In the genomic region with DNA sequence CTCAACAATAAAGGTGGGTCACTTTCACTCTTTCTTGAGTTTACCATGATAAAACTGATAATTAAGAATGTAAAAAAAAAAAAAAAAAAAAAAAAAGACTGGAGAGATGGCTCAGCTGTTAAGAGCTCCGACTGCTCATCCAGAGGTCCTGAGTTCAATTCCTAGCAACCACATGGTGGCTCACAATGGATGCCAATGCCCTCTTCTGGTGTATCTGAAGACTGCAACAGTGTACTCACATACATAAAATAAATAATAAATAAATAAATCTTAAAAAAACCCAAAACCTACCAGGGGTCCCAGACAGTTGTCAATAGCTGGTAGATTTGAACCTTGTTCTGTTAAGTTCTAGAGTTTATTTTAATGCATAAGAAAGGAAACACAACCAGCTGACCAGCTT, we compare ENCODE assay signal across 17 mouse cellular contexts. TPM values are rescaled to one million over a fixed set of nuclear protein-coding genes. Genes with fewer than 3 reads are reported as not detected.
DNase-seq lines count a peak whose midpoint lies in the region; ATAC-seq and TF ChIP-seq lines count a peak whose summit lies in the region.
"Had no signal": no experiment of that assay in that cellular context is flagged by ENCODE, and none has a peak within 500 bp of the region (broad histone marks: within the 10 kb centered on the region; RNA-seq: fewer than 3 reads in every experiment).

No protein-coding gene starts in this region.

- no peaks in the 10 kb centered on the region for H3K36me3 ChIP-seq in forebrain, postnatal 0 days (ENCODE audit: insufficient read depth)
- H3K36me3 ChIP-seq in forebrain, embryonic 14.5 days (ENCODE audit: control insufficient read depth, insufficient read depth, low read length) = no peaks in the 10 kb centered on the region
- H3K36me3 ChIP-seq in midbrain, postnatal 0 days (ENCODE audit: insufficient read depth, low read length) = no peaks in the 10 kb centered on the region
- H3K36me3 ChIP-seq in midbrain, embryonic 14.5 days (ENCODE audit: control insufficient read depth, insufficient read depth, low read length) = no peaks in the 10 kb centered on the region
- H3K36me3 ChIP-seq in heart, embryonic 11.5 days (ENCODE audit: control insufficient read depth, insufficient read depth, low read length) = no peaks in the 10 kb centered on the region
- H3K36me3 ChIP-seq: hindbrain, embryonic 12.5 days had no signal

- ATAC-seq in forebrain, postnatal 0 days = no peak
- ATAC-seq in forebrain, embryonic 14.5 days = no peak
- no peak for ATAC-seq in midbrain, postnatal 0 days (ENCODE audit: low FRiP score)
- no peak for ATAC-seq in midbrain, embryonic 14.5 days (ENCODE audit: low FRiP score, low TSS enrichment)
- no peak for ATAC-seq in heart, embryonic 11.5 days (replicated peaks; ENCODE audit: insufficient number of reproducible peaks, low FRiP score, low TSS enrichment)
- ATAC-seq: midbrain, embryonic 16.5 days had no signal

- DNase-seq in forebrain, postnatal 0 days = no peak
- no peak for DNase-seq in forebrain, embryonic 14.5 days (ENCODE audit: low spot score)
- no peak for DNase-seq in left cerebral cortex, adult 2 months (ENCODE audit: extremely low spot score in 1 of 2, low spot score in 2 of 2)
- no peak for DNase-seq in left cerebral cortex, adult 18-20 months (ENCODE audit: low spot score in 2 of 2)
- DNase-seq in midbrain, postnatal 0 days (ENCODE audit: low spot score) = no peak
- DNase-seq in midbrain, embryonic 14.5 days = no peak
- DNase-seq in urinary bladder, adult 2 months (ENCODE audit: low spot score) = no peak
- DNase-seq: cerebellum, postnatal 14 days; kidney, adult 8-10 months; right cerebral cortex, postnatal 25 days; thymus, postnatal 4 days had no signal

- H3K9me3 ChIP-seq in forebrain, postnatal 0 days (ENCODE audit: low read length) = no peaks in the 10 kb centered on the region
- no peaks in the 10 kb centered on the region for H3K9me3 ChIP-seq in forebrain, embryonic 14.5 days (replicated peaks; ENCODE audit: control insufficient read depth, low read length)
- no peaks in the 10 kb centered on the region for H3K9me3 ChIP-seq in midbrain, postnatal 0 days (ENCODE audit: low read length)
- H3K9me3 ChIP-seq in midbrain, embryonic 14.5 days (ENCODE audit: control insufficient read depth, low read length) = no peaks in the 10 kb centered on the region
- H3K9me3 ChIP-seq in heart, embryonic 11.5 days (replicated peaks; ENCODE audit: control insufficient read depth, low read length) = no peaks in the 10 kb centered on the region
- H3K9me3 ChIP-seq: hindbrain, embryonic 12.5 days had no signal

- peaks cover 18% of the 10 kb centered on the region for H3K27me3 ChIP-seq in forebrain, postnatal 0 days (ENCODE audit: insufficient read depth, low read length)
- peaks cover 39% of the 10 kb centered on the region for H3K27me3 ChIP-seq in forebrain, embryonic 14.5 days (replicated peaks; ENCODE audit: control insufficient read depth, insufficient read depth, low read length)
- peaks cover 23% of the 10 kb centered on the region; the same call in 1 of the 2 replicates for H3K27me3 ChIP-seq in midbrain, postnatal 0 days (ENCODE audit: insufficient read depth, low read length)
- H3K27me3 ChIP-seq in midbrain, embryonic 14.5 days (ENCODE audit: control insufficient read depth, insufficient read depth, low read length) = peaks cover 59% of the 10 kb centered on the region
- peaks cover 39% of the 10 kb centered on the region for H3K27me3 ChIP-seq in heart, embryonic 11.5 days (ENCODE audit: control insufficient read depth, insufficient read depth, low read length)

- no peak overlapping the region for H3K27ac ChIP-seq in forebrain, postnatal 0 days (ENCODE audit: low read depth, low read length)
- H3K27ac ChIP-seq in forebrain, embryonic 14.5 days (ENCODE audit: low read depth, low read length) = no peak overlapping the region
- no peak overlapping the region for H3K27ac ChIP-seq in left cerebral cortex, adult 2 months
- no peak overlapping the region for H3K27ac ChIP-seq in midbrain, postnatal 0 days (ENCODE audit: low read depth, low read length)
- H3K27ac ChIP-seq in midbrain, embryonic 14.5 days (replicated peaks; ENCODE audit: low read depth, low read length) = no peak overlapping the region
- no peak overlapping the region for H3K27ac ChIP-seq in heart, embryonic 11.5 days (ENCODE audit: low read depth, low read length)
- H3K27ac ChIP-seq: hindbrain, embryonic 12.5 days had no signal

- H3K4me1 ChIP-seq in forebrain, postnatal 0 days (ENCODE audit: insufficient read depth) = no peaks in the 10 kb centered on the region
- H3K4me1 ChIP-seq in forebrain, embryonic 14.5 days (ENCODE audit: control insufficient read depth, insufficient read depth, low read length) = peaks cover 8% of the 10 kb centered on the region
- H3K4me1 ChIP-seq in midbrain, postnatal 0 days (ENCODE audit: insufficient read depth, low read length) = no peaks in the 10 kb centered on the region; the same call in 1 of the 2 replicates
- H3K4me1 ChIP-seq in midbrain, embryonic 14.5 days (ENCODE audit: control insufficient read depth, insufficient read depth, low read length) = peaks cover 16% of the 10 kb centered on the region
- H3K4me1 ChIP-seq in heart, embryonic 11.5 days (ENCODE audit: control insufficient read depth, insufficient read depth, low read length) = peaks cover 11% of the 10 kb centered on the region

- H3K4me3 ChIP-seq in forebrain, postnatal 0 days (ENCODE audit: low read depth, low read length) = no peak overlapping the region
- no peak overlapping the region for H3K4me3 ChIP-seq in forebrain, embryonic 14.5 days (ENCODE audit: low read depth, low read length)
- H3K4me3 ChIP-seq in left cerebral cortex, adult 2 months = peak overlapping the region; percentile 7; the same call in 1 of the 2 replicates
- no peak overlapping the region for H3K4me3 ChIP-seq in midbrain, postnatal 0 days (ENCODE audit: low read depth, low read length)
- no peak overlapping the region for H3K4me3 ChIP-seq in midbrain, embryonic 14.5 days (replicated peaks; ENCODE audit: low read depth, low read length)
- H3K4me3 ChIP-seq in heart, embryonic 11.5 days (ENCODE audit: low read depth, low read length) = no peak overlapping the region
- H3K4me3 ChIP-seq: hindbrain, embryonic 12.5 days had no signal

- H3K4me2 ChIP-seq in forebrain, postnatal 0 days (ENCODE audit: low read depth) = no peak overlapping the region
- H3K4me2 ChIP-seq in forebrain, embryonic 14.5 days (ENCODE audit: low read length) = no peak overlapping the region
- H3K4me2 ChIP-seq in midbrain, postnatal 0 days (ENCODE audit: low read depth, low read length, poor library complexity, severe bottlenecking) = no peak overlapping the region
- H3K4me2 ChIP-seq in midbrain, embryonic 14.5 days (ENCODE audit: low read length) = no peak overlapping the region
- H3K4me2 ChIP-seq in heart, embryonic 11.5 days = no peak overlapping the region
- H3K4me2 ChIP-seq: hindbrain, embryonic 12.5 days had no signal

- TF ChIP-seq CTCF in forebrain, postnatal 0 days (IDR thresholded peaks at IDR 0.05; ENCODE audit: low read depth) = 0 out of 2 replicates have a peak, but pooled peaks have one; percentile 15
- peak; percentile 57 for TF ChIP-seq CTCF in left cerebral cortex, adult 2 months (IDR thresholded peaks at IDR 0.05)
- TF ChIP-seq CTCF in midbrain, postnatal 0 days (IDR thresholded peaks at IDR 0.05) = peak; percentile 33

- intact Hi-C loops in left cerebral cortex, adult 2 months (cut with DNase I) = loop anchor here (5.0 kb wide), 1 partner anchor 385 kb away; no protein-coding TSS in a partner anchor

- H3K9ac ChIP-seq in forebrain, postnatal 0 days = no peak overlapping the region
- H3K9ac ChIP-seq in forebrain, embryonic 14.5 days (ENCODE audit: low read length) = no peak overlapping the region
- H3K9ac ChIP-seq in midbrain, postnatal 0 days (replicated peaks; ENCODE audit: low read length, poor library complexity, severe bottlenecking) = no peak overlapping the region
- no peak overlapping the region for H3K9ac ChIP-seq in midbrain, embryonic 14.5 days (replicated peaks; ENCODE audit: low read length)
- no peak overlapping the region for H3K9ac ChIP-seq in heart, embryonic 11.5 days (ENCODE audit: low read depth, low read length)
- H3K9ac ChIP-seq: hindbrain, embryonic 12.5 days had no signal

- 75% methylated on average over 1 of the region's 1 CpGs for WGBS in forebrain, postnatal 0 days
- WGBS in forebrain, embryonic 14.5 days = 94% methylated on average over 1 of the region's 1 CpGs
- WGBS in midbrain, postnatal 0 days = 87% methylated on average over 1 of the region's 1 CpGs
- WGBS in midbrain, embryonic 14.5 days = 79% methylated on average over 1 of the region's 1 CpGs
- WGBS in heart, embryonic 11.5 days (ENCODE audit: insufficient replicate concordance) = 60% methylated on average over 1 of the region's 1 CpGs

RNA-seq across cellular contexts. Expression of a gene that starts 5.8 kb away (rescaled TPM):
- total RNA-seq in forebrain, postnatal 0 days (2014; rRNA removed) = 76.2 and 112 TPM in 2 replicates
- 152 and 176 TPM in 2 replicates for polyA plus RNA-seq in forebrain, postnatal 0 days (2015; fragmentation: Nextera tagmentation; extraction: Ambion mirVana)
- polyA plus RNA-seq in forebrain, embryonic 14.5 days (2014; fragmentation: Nextera tagmentation; extraction: Ambion mirVana) = 7.4 and 14.8 TPM in 2 replicates
- total RNA-seq in left cerebral cortex, adult 2 months (2021) = 1,000 to 10,000 TPM; 1,927 to 1,950 TPM
- 1,000 to 10,000 TPM; 1,653 to 1,729 TPM for total RNA-seq in left cerebral cortex, adult 18-20 months (2021)
- total RNA-seq in midbrain, postnatal 0 days (2014; rRNA removed) = 35.7 and 58.1 TPM in 2 replicates
- polyA plus RNA-seq in midbrain, postnatal 0 days (2015; fragmentation: Nextera tagmentation; extraction: Ambion mirVana) = 80.4 and 80.6 TPM in 2 replicates
- 4.0 and 5.5 TPM in 2 replicates for polyA plus RNA-seq in midbrain, embryonic 14.5 days (2014; fragmentation: Nextera tagmentation; extraction: Ambion mirVana)
- 1.8 and 1.9 TPM in 2 replicates for polyA plus RNA-seq in urinary bladder, adult 2 months (2012; rRNA removed)
- 4.8 and 5.2 TPM in 2 replicates for polyA plus RNA-seq in heart, embryonic 11.5 days (2014; fragmentation: Nextera tagmentation; extraction: Ambion mirVana)

RNA-seq across cellular contexts. Expression of a gene that starts 7.8 kb away (rescaled TPM):
- 2.4 and 2.5 TPM in 2 replicates for total RNA-seq in forebrain, postnatal 0 days (2014; rRNA removed)
- polyA plus RNA-seq in forebrain, postnatal 0 days (2015; fragmentation: Nextera tagmentation; extraction: Ambion mirVana) = 1.2 and 1.3 TPM in 2 replicates
- 0.82 TPM in 1 of 2 replicates, not detected in the other for polyA plus RNA-seq in forebrain, embryonic 14.5 days (2014; fragmentation: Nextera tagmentation; extraction: Ambion mirVana)
- 1 to 10 TPM; 4.1 to 4.5 TPM for total RNA-seq in left cerebral cortex, adult 2 months (2021)
- 1 to 10 TPM; 3.9 to 5.0 TPM for total RNA-seq in left cerebral cortex, adult 18-20 months (2021)
- 0.90 and 6.1 TPM in 2 replicates for total RNA-seq in midbrain, postnatal 0 days (2014; rRNA removed)
- 1.6 and 1.7 TPM in 2 replicates for polyA plus RNA-seq in midbrain, postnatal 0 days (2015; fragmentation: Nextera tagmentation; extraction: Ambion mirVana)
- 0.29 and 0.35 TPM in 2 replicates for polyA plus RNA-seq in midbrain, embryonic 14.5 days (2014; fragmentation: Nextera tagmentation; extraction: Ambion mirVana)
- 151 and 161 TPM in 2 replicates for polyA plus RNA-seq in urinary bladder, adult 2 months (2012; rRNA removed)
- polyA plus RNA-seq in heart, embryonic 11.5 days (2014; fragmentation: Nextera tagmentation; extraction: Ambion mirVana) = 1.5 and 1.6 TPM in 2 replicates
- polyA plus RNA-seq: embryonic facial prominence, embryonic 11.5 days; neural tube, embryonic 11.5 days had no signal

RNA-seq across cellular contexts. Expression of a gene that starts 8.6 kb away (rescaled TPM):
- total RNA-seq in forebrain, postnatal 0 days (2014; rRNA removed) = 9.2 and 13.8 TPM in 2 replicates
- 8.9 and 13.7 TPM in 2 replicates for polyA plus RNA-seq in forebrain, postnatal 0 days (2015; fragmentation: Nextera tagmentation; extraction: Ambion mirVana)
- 8.5 and 10.5 TPM in 2 replicates for polyA plus RNA-seq in forebrain, embryonic 14.5 days (2014; fragmentation: Nextera tagmentation; extraction: Ambion mirVana)
- 10 to 100 TPM; 17.1 to 18.8 TPM for total RNA-seq in left cerebral cortex, adult 2 months (2021)
- total RNA-seq in left cerebral cortex, adult 18-20 months (2021) = 10 to 100 TPM; 15.2 to 18.6 TPM
- total RNA-seq in midbrain, postnatal 0 days (2014; rRNA removed) = 15.2 and 15.8 TPM in 2 replicates
- polyA plus RNA-seq in midbrain, postnatal 0 days (2015; fragmentation: Nextera tagmentation; extraction: Ambion mirVana) = 14.9 and 16.1 TPM in 2 replicates
- polyA plus RNA-seq in midbrain, embryonic 14.5 days (2014; fragmentation: Nextera tagmentation; extraction: Ambion mirVana) = 8.6 and 12.3 TPM in 2 replicates
- polyA plus RNA-seq in urinary bladder, adult 2 months (2012; rRNA removed) = 16.6 and 17.1 TPM in 2 replicates
- polyA plus RNA-seq in heart, embryonic 11.5 days (2014; fragmentation: Nextera tagmentation; extraction: Ambion mirVana) = 7.8 and 10.6 TPM in 2 replicates

RNA-seq across cellular contexts. Expression of a gene that starts 19.0 kb away (rescaled TPM):
- total RNA-seq in forebrain, postnatal 0 days (2014; rRNA removed) = 29.0 and 144 TPM in 2 replicates
- 36.3 and 37.3 TPM in 2 replicates for polyA plus RNA-seq in forebrain, postnatal 0 days (2015; fragmentation: Nextera tagmentation; extraction: Ambion mirVana)
- polyA plus RNA-seq in forebrain, embryonic 14.5 days (2014; fragmentation: Nextera tagmentation; extraction: Ambion mirVana) = 32.9 and 44.0 TPM in 2 replicates
- total RNA-seq in left cerebral cortex, adult 2 months (2021) = 10 to 100 TPM; 19.6 to 22.5 TPM
- 10 to 100 TPM; 19.7 to 21.4 TPM for total RNA-seq in left cerebral cortex, adult 18-20 months (2021)
- total RNA-seq in midbrain, postnatal 0 days (2014; rRNA removed) = 29.1 and 39.3 TPM in 2 replicates
- 35.1 and 38.6 TPM in 2 replicates for polyA plus RNA-seq in midbrain, postnatal 0 days (2015; fragmentation: Nextera tagmentation; extraction: Ambion mirVana)
- 24.8 and 42.8 TPM in 2 replicates for polyA plus RNA-seq in midbrain, embryonic 14.5 days (2014; fragmentation: Nextera tagmentation; extraction: Ambion mirVana)
- 56.0 and 57.2 TPM in 2 replicates for polyA plus RNA-seq in urinary bladder, adult 2 months (2012; rRNA removed)
- polyA plus RNA-seq in heart, embryonic 11.5 days (2014; fragmentation: Nextera tagmentation; extraction: Ambion mirVana) = 45.4 and 59.6 TPM in 2 replicates
- total RNA-seq: granulocyte monocyte progenitor cell, adult 5-6 weeks had no signal

RNA-seq across cellular contexts. Expression of a gene that starts 57.8 kb away (rescaled TPM):
- 43.3 and 122 TPM in 2 replicates for total RNA-seq in forebrain, postnatal 0 days (2014; rRNA removed)
- polyA plus RNA-seq in forebrain, postnatal 0 days (2015; fragmentation: Nextera tagmentation; extraction: Ambion mirVana) = 15.3 and 19.5 TPM in 2 replicates
- 29.2 and 33.6 TPM in 2 replicates for polyA plus RNA-seq in forebrain, embryonic 14.5 days (2014; fragmentation: Nextera tagmentation; extraction: Ambion mirVana)
- 10 to 100 TPM; 21.4 to 26.7 TPM for total RNA-seq in left cerebral cortex, adult 2 months (2021)
- 10 to 100 TPM; 14.0 to 23.0 TPM for total RNA-seq in left cerebral cortex, adult 18-20 months (2021)
- 37.0 and 55.1 TPM in 2 replicates for total RNA-seq in midbrain, postnatal 0 days (2014; rRNA removed)
- 20.5 and 21.1 TPM in 2 replicates for polyA plus RNA-seq in midbrain, postnatal 0 days (2015; fragmentation: Nextera tagmentation; extraction: Ambion mirVana)
- 32.5 and 42.9 TPM in 2 replicates for polyA plus RNA-seq in midbrain, embryonic 14.5 days (2014; fragmentation: Nextera tagmentation; extraction: Ambion mirVana)
- 24.7 and 26.8 TPM in 2 replicates for polyA plus RNA-seq in urinary bladder, adult 2 months (2012; rRNA removed)
- 20.2 and 20.5 TPM in 2 replicates for polyA plus RNA-seq in heart, embryonic 11.5 days (2014; fragmentation: Nextera tagmentation; extraction: Ambion mirVana)

Comparison
In these comparisons a context has a peak if more than half of its experiments do, and no peak if none do; other contexts are left out.
1. RNA of a gene that starts 7.8 kb away (polyA plus RNA-seq): 151 to 161 TPM in urinary bladder, adult 2 months; 1.6 to 1.7 TPM in midbrain, postnatal 0 days, 1.5 to 1.6 TPM in heart, embryonic 11.5 days, 1.2 to 1.3 TPM in forebrain, postnatal 0 days, 0.29 to 0.35 TPM in midbrain, embryonic 14.5 days and 0.82 TPM in forebrain, embryonic 14.5 days; every median in the first group is over 10 times any median in the second.
2. Peak in every context shown above with its lines, with median percentiles within 50 percentile points of each other: CTCF ChIP-seq.